15 mouse cellular contexts compared by ENCODE assay signal in genomic region chr19:57572360-57573237, GRCm38 (mm10). TPM values are rescaled to one million over a fixed set of nuclear protein-coding genes. Genes with fewer than 3 reads are reported as not detected.
DNase-seq lines count a peak whose midpoint lies in the region; ATAC-seq lines count a peak whose summit lies in the region.
"Had no signal": no experiment of that assay in that cellular context is flagged by ENCODE, and none has a peak within 500 bp of the region (broad histone marks: within the 10 kb centered on the region; RNA-seq: fewer than 3 reads in every experiment).

No protein-coding gene starts in this region.

- peak; percentile 47 for DNase-seq in intestine, embryonic 14.5 days (ENCODE audit: low spot score)
- peak; percentile 40 to 53 for DNase-seq in layer of hippocampus, adult 8-10 months (ENCODE audit: low spot score in 2 of 2)
- no peak for DNase-seq in adrenal gland, postnatal 10 days
- DNase-seq in adipocyte (ENCODE audit: low spot score), result no peak
- DNase-seq: adrenal gland, postnatal 25 days; cerebellum, adult 11 months; gastrocnemius, postnatal 10 days; kidney, postnatal 4 days; liver had no signal

- no peaks in the 10 kb centered on the region for H3K36me3 ChIP-seq in intestine, embryonic 14.5 days (ENCODE audit: control insufficient read depth, insufficient read depth, low read length)
- no peaks in the 10 kb centered on the region for H3K36me3 ChIP-seq in intestine, embryonic 16.5 days (ENCODE audit: control insufficient read depth, insufficient read depth, low read length)
- no peaks in the 10 kb centered on the region for H3K36me3 ChIP-seq in forebrain, embryonic 15.5 days
- no peaks in the 10 kb centered on the region for H3K36me3 ChIP-seq in midbrain, embryonic 16.5 days (ENCODE audit: control insufficient read depth, insufficient read depth, low read length)
- H3K36me3 ChIP-seq: embryonic facial prominence, embryonic 12.5 days; heart, embryonic 13.5 days had no signal

- H3K4me2 ChIP-seq in intestine, embryonic 14.5 days (ENCODE audit: low read length), result no peak overlapping the region
- no peak overlapping the region for H3K4me2 ChIP-seq in intestine, embryonic 16.5 days (ENCODE audit: low read depth, low read length)
- peak overlapping the region; percentile 22; the same call in 1 of the 2 replicates for H3K4me2 ChIP-seq in forebrain, embryonic 15.5 days (replicated peaks)
- H3K4me2 ChIP-seq in midbrain, embryonic 16.5 days (ENCODE audit: low read length), result no peak overlapping the region
- H3K4me2 ChIP-seq: embryonic facial prominence, embryonic 12.5 days; heart, embryonic 13.5 days had no signal

- H3K27me3 ChIP-seq in intestine, embryonic 14.5 days (replicated peaks; ENCODE audit: control insufficient read depth, insufficient read depth, low read length), result no peaks in the 10 kb centered on the region
- no peaks in the 10 kb centered on the region for H3K27me3 ChIP-seq in intestine, embryonic 16.5 days (replicated peaks; ENCODE audit: control insufficient read depth, insufficient read depth, low read length)
- H3K27me3 ChIP-seq in forebrain, embryonic 15.5 days, result no peaks in the 10 kb centered on the region
- H3K27me3 ChIP-seq in midbrain, embryonic 16.5 days (ENCODE audit: control insufficient read depth, insufficient read depth, low read depth, low read length), result no peaks in the 10 kb centered on the region
- H3K27me3 ChIP-seq: CH12.LX; embryonic facial prominence, embryonic 12.5 days; heart, embryonic 13.5 days had no signal

- H3K4me1 ChIP-seq in intestine, embryonic 14.5 days (replicated peaks; ENCODE audit: control insufficient read depth, insufficient read depth, low read length), result peaks cover 13% of the 10 kb centered on the region
- no peaks in the 10 kb centered on the region for H3K4me1 ChIP-seq in intestine, embryonic 16.5 days (ENCODE audit: control insufficient read depth, insufficient read depth, low read length)
- H3K4me1 ChIP-seq in forebrain, embryonic 15.5 days, result peaks cover 30% of the 10 kb centered on the region
- H3K4me1 ChIP-seq in midbrain, embryonic 16.5 days (ENCODE audit: control insufficient read depth, insufficient read depth, low read length), result peaks cover 15% of the 10 kb centered on the region

- ATAC-seq in intestine, embryonic 14.5 days (replicated peaks; ENCODE audit: low FRiP score, low TSS enrichment, low read depth), result no peak
- no peak for ATAC-seq in intestine, embryonic 16.5 days
- ATAC-seq in forebrain, embryonic 15.5 days (replicated peaks), result peak; percentile 73
- peak; percentile 66 for ATAC-seq in midbrain, embryonic 16.5 days

- H3K27ac ChIP-seq in intestine, embryonic 14.5 days (ENCODE audit: low read depth), result no peak overlapping the region
- H3K27ac ChIP-seq in intestine, embryonic 16.5 days (ENCODE audit: low read length), result no peak overlapping the region
- H3K27ac ChIP-seq in forebrain, embryonic 15.5 days (replicated peaks), result peak overlapping the region; percentile 65
- no peak overlapping the region for H3K27ac ChIP-seq in midbrain, embryonic 16.5 days (ENCODE audit: low read length)
- H3K27ac ChIP-seq: embryonic facial prominence, embryonic 12.5 days; heart, embryonic 13.5 days had no signal

- no peaks in the 10 kb centered on the region for H3K9me3 ChIP-seq in intestine, embryonic 14.5 days (ENCODE audit: control insufficient read depth, low read length)
- H3K9me3 ChIP-seq in intestine, embryonic 16.5 days (ENCODE audit: control insufficient read depth, low read length), result no peaks in the 10 kb centered on the region
- no peaks in the 10 kb centered on the region for H3K9me3 ChIP-seq in forebrain, embryonic 15.5 days
- no peaks in the 10 kb centered on the region for H3K9me3 ChIP-seq in midbrain, embryonic 16.5 days (replicated peaks; ENCODE audit: control insufficient read depth, low read length, poor library complexity, severe bottlenecking)
- H3K9me3 ChIP-seq: embryonic facial prominence, embryonic 12.5 days; heart, embryonic 13.5 days had no signal

- 77% methylated on average over 16 of the region's 16 CpGs for WGBS in intestine, embryonic 14.5 days
- WGBS in intestine, embryonic 16.5 days, result 70% methylated on average over 16 of the region's 16 CpGs
- 25% methylated on average over 16 of the region's 16 CpGs for WGBS in forebrain, embryonic 15.5 days
- WGBS in midbrain, embryonic 16.5 days, result 46% methylated on average over 16 of the region's 16 CpGs

- no peak overlapping the region for H3K9ac ChIP-seq in intestine, embryonic 14.5 days (ENCODE audit: low read length)
- H3K9ac ChIP-seq in intestine, embryonic 16.5 days (ENCODE audit: low read depth, low read length), result no peak overlapping the region
- no peak overlapping the region for H3K9ac ChIP-seq in forebrain, embryonic 15.5 days (replicated peaks)
- no peak overlapping the region for H3K9ac ChIP-seq in midbrain, embryonic 16.5 days (ENCODE audit: low read depth, low read length)
- H3K9ac ChIP-seq: embryonic facial prominence, embryonic 12.5 days; heart, embryonic 13.5 days had no signal

- H3K4me3 ChIP-seq in intestine, embryonic 14.5 days (ENCODE audit: low read depth, low read length), result no peak overlapping the region
- no peak overlapping the region for H3K4me3 ChIP-seq in intestine, embryonic 16.5 days (ENCODE audit: low read length)
- no peak overlapping the region for H3K4me3 ChIP-seq in forebrain, embryonic 15.5 days
- no peak overlapping the region for H3K4me3 ChIP-seq in midbrain, embryonic 16.5 days (ENCODE audit: low read depth, low read length)
- H3K4me3 ChIP-seq: embryonic facial prominence, embryonic 12.5 days; heart, embryonic 13.5 days had no signal

RNA-seq across cellular contexts. Expression of gene Atrnl1, which starts 38.2 kb away (rescaled TPM):
- 7.4 and 9.3 TPM in 2 replicates for polyA plus RNA-seq in intestine, embryonic 14.5 days (2014; fragmentation: Nextera tagmentation; extraction: Ambion mirVana)
- polyA plus RNA-seq in intestine, embryonic 16.5 days (2015; fragmentation: Nextera tagmentation; extraction: Ambion mirVana), result 2.8 and 3.3 TPM in 2 replicates
- 8.0 and 8.9 TPM in 2 replicates for polyA plus RNA-seq in forebrain, embryonic 15.5 days (2015; fragmentation: Nextera tagmentation; extraction: Ambion mirVana)
- total RNA-seq in layer of hippocampus, adult 8-10 months (2022), result 10 to 100 TPM; 60.7 to 70.3 (median 65.2) TPM
- polyA plus RNA-seq in midbrain, embryonic 16.5 days (2015; fragmentation: Nextera tagmentation; extraction: Ambion mirVana), result 8.1 and 8.3 TPM in 2 replicates
- 10 to 100 TPM; 25.3 to 33.2 TPM for total RNA-seq in adrenal gland, postnatal 10 days (2021)

Comparison
In these comparisons a context has a peak if more than half of its experiments do, and no peak if none do; other contexts are left out.
1. ATAC-seq: peak in forebrain, embryonic 15.5 days (single experiment) and midbrain, embryonic 16.5 days (single experiment); none in intestine, embryonic 14.5 days (single experiment) and intestine, embryonic 16.5 days (single experiment).
2. DNase-seq: peak in intestine, embryonic 14.5 days (single experiment) and layer of hippocampus, adult 8-10 months (2 of 2); none in adrenal gland, postnatal 10 days (single experiment) and adipocyte (single experiment).